Mouse (Mus musculus): ENCODE data around the gene Mtx3.

The Mtx3 gene

DNA sequence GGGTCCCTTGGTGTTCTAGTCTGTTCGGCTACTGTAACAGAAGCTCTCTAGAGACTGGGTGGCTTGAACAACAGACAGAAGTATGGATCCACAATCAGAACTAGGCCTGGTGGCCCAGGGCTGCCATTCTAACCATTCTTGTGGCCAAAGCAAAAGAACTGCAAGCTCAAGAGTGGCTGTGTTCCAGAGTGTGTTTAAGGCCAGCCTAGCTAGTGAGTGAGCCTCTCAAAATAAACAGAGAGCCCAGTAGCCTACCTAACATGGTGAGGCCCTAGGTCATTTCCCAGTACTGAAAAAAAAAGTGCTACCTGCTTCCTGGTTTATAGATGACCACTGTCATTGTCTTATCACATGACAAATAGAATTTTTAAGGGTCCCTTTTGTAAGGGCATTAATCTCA lies 39.6 kb downstream of the Mtx3 start:
- DNase-seq (ENCODE audit: low spot score), result no peak

- DNase-seq (ENCODE audit: low spot score), result no peak
These were observed 40.4 kb downstream of the Mtx3 start for GRCm38 (mm10) chr13:92884930-92885329.

- DNase-seq (ENCODE audit: low spot score), result no peak
These were observed 54.5 kb downstream of the Mtx3 start for GRCm38 (mm10) chr13:92899087-92899486.

GRCm38 (mm10) chr13:92903291-92903690 lies 58.7 kb downstream of the Mtx3 start:
- peak; percentile 18 for DNase-seq (ENCODE audit: low spot score)

DNA sequence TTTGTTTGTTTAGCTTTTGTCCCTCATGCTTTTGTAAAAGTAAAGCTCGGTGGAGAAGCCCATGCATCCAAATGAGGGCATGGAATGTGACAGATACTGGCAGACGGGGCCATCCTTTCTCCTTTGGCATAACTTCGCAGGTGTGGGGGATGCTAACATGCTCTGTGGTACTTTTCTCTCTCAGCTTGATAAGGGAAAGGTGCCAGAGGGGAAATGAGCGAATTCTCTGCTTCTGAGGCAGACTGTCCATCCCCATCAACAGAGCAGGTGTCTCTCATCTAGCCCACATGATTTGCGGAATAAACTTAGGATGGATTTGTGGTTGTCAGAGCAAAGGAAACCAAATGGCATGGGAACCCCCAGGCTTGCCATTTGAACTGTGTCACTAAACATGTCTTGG lies 61.4 kb downstream of the Mtx3 start:
- DNase-seq (ENCODE audit: low spot score), result no peak

GRCm38 (mm10) chr13:92907366-92907765 lies 62.8 kb downstream of the Mtx3 start:
- DNase-seq (ENCODE audit: low spot score), result no peak

Data from ovary, postnatal 36 days (tissue).